Mouse (Mus musculus) liver, embryonic 16.5 days (tissue): ENCODE data around the gene Ntn5. TPM values are rescaled to one million over a fixed set of nuclear protein-coding genes. Genes with fewer than 3 reads are reported as not detected.

Experiments
- ATAC-seq: fragments of 200-750 bp; cut with Nextera tagmentation; 2 replicates; pipeline ENCODE4 v1.8.0; 2017; ENCODE audit warnings: low read depth, mild to moderate bottlenecking, moderate number of reproducible peaks, moderate library complexity
- H3K27ac ChIP-seq: fragments of 300-500 bp; sonication (generic); 2 replicates; pipeline ENCODE4 v1.5.1; 2014; ENCODE audit warnings: mild to moderate bottlenecking, low read length
- H3K27me3 ChIP-seq: fragments of 300-500 bp; sonication (generic); 2 replicates; pipeline ENCODE4 v1.6.1; 2014; ENCODE audit warnings: low read depth, low read length, mixed read lengths; ENCODE audit not compliant: control insufficient read depth, insufficient read depth
- H3K36me3 ChIP-seq: fragments of 300-500 bp; sonication (generic); 2 replicates; pipeline ENCODE4 v1.6.1; 2014; ENCODE audit warnings: mild to moderate bottlenecking; ENCODE audit not compliant: control insufficient read depth, insufficient read depth
- H3K4me1 ChIP-seq: fragments of 300-500 bp; sonication (generic); 2 replicates; pipeline ENCODE4 v1.6.1; 2014; ENCODE audit warnings: low read depth, low read length, mixed read lengths; ENCODE audit not compliant: control insufficient read depth
- H3K4me2 ChIP-seq: fragments of 300-500 bp; sonication (generic); 2 replicates; pipeline ENCODE4 v1.6.1; 2014; ENCODE audit warnings: low read depth, low read length, mixed read lengths
- H3K4me3 ChIP-seq: fragments of 300-500 bp; sonication (generic); 2 replicates; pipeline ENCODE4 v1.5.1; 2014; ENCODE audit warnings: low read depth, mild to moderate bottlenecking, low read length
- H3K9ac ChIP-seq: fragments of 300-500 bp; sonication (generic); 2 replicates; pipeline ENCODE4 v1.6.1; 2014; ENCODE audit warnings: low read depth, low read length
- H3K9me3 ChIP-seq: fragments of 300-500 bp; sonication (generic); replicated peaks from 2 replicates; pipeline ENCODE4 v1.6.1; 2016; ENCODE audit warnings: low read length; ENCODE audit not compliant: control insufficient read depth
- WGBS: fragments of 180-500 bp; shearing (Covaris S2); extraction: QIAGEN DNeasy Blood & Tissue Kit; methylation state at CpG from one replicate; pipeline ENCODE4 v1.1.7; 2014; ENCODE audit not compliant: insufficient replicate concordance; 5-methylcytosine and 5-hydroxymethylcytosine counted together
- polyA plus RNA-seq: library from polyadenylated mRNA; unstranded; fragments of >200 nt; fragmentation: Nextera tagmentation; extraction: Ambion mirVana; gene quantifications from 2 replicates; pipeline ENCODE4 v1.2.1, GENCODE M21; 2015

Gene Ntn5
- polyA plus RNA-seq, 1 experiment from 2014 or later, result not detected

GRCm38 (mm10) chr7:45705873-45706281, 22.1 kb downstream of the Ntn5 start:
- Histone ChIP-seq H3K4me3 (peak overlapping the region; percentile 66), H3K27me3 (peaks cover 9% of the 10 kb centered on the region), H3K9me3 (no peaks in the 10 kb centered on the region), H3K36me3 (peaks cover under 1% of the 10 kb centered on the region; the same call in 1 of the 2 replicates), H3K27ac (no peak overlapping the region), H3K9ac (peak overlapping the region; percentile 69), H3K4me1 (peaks cover 52% of the 10 kb centered on the region), H3K4me2 (peak overlapping the region; percentile 97)
- WGBS, result 3% methylated on average over 7 of the region's 7 CpGs
- no peak for ATAC-seq

- Histone ChIP-seq H3K36me3 (peaks cover 9% of the 10 kb centered on the region), H3K4me1 (peaks cover 52% of the 10 kb centered on the region), H3K9ac (peak overlapping the region; percentile 69), H3K27ac (peak overlapping the region; percentile 69), H3K4me2 (peak overlapping the region; percentile 97), H3K27me3 (no peaks in the 10 kb centered on the region; the same call in 1 of the 2 replicates), H3K4me3 (peak overlapping the region; percentile 66), H3K9me3 (no peaks in the 10 kb centered on the region)
- WGBS, result under 1% methylated on average over 41 of the region's 45 CpGs
- ATAC-seq, result peak; percentile 20
Observed at GRCm38 (mm10) chr7:45706721-45707241, 23.0 kb downstream of the Ntn5 start.

GRCm38 (mm10) chr7:45707375-45707967, 23.6 kb downstream of the Ntn5 start:
- H3K36me3 ChIP-seq, result peaks cover 10% of the 10 kb centered on the region
- peak overlapping the region; percentile 66 for H3K4me3 ChIP-seq
- no peaks in the 10 kb centered on the region for H3K27me3 ChIP-seq
- under 1% methylated on average over 27 of the region's 27 CpGs for WGBS
- H3K4me1 ChIP-seq, result peaks cover 54% of the 10 kb centered on the region
- peak overlapping the region; percentile 40 for H3K9ac ChIP-seq
- no peaks in the 10 kb centered on the region for H3K9me3 ChIP-seq
- H3K4me2 ChIP-seq, result peak overlapping the region; percentile 97
- peak overlapping the region; percentile 69 for H3K27ac ChIP-seq
- no peak for ATAC-seq

- H3K36me3 ChIP-seq, result peaks cover 18% of the 10 kb centered on the region
- peak overlapping the region; percentile 97; the same call in 1 of the 2 replicates for H3K4me2 ChIP-seq
- WGBS, result 42% methylated on average over 13 of the region's 13 CpGs
- H3K9ac ChIP-seq, result no peak overlapping the region
- H3K27me3 ChIP-seq, result no peaks in the 10 kb centered on the region
- peaks cover 62% of the 10 kb centered on the region for H3K4me1 ChIP-seq
- no peak overlapping the region for H3K4me3 ChIP-seq
- H3K27ac ChIP-seq, result no peak overlapping the region
- no peaks in the 10 kb centered on the region for H3K9me3 ChIP-seq
- ATAC-seq, result no peak
Observed at GRCm38 (mm10) chr7:45708221-45708761, 24.5 kb downstream of the Ntn5 start.

- WGBS, result 61% methylated on average over 6 of the region's 6 CpGs
- no peaks in the 10 kb centered on the region for H3K27me3 ChIP-seq
- peaks cover 64% of the 10 kb centered on the region for H3K4me1 ChIP-seq
- H3K4me2 ChIP-seq, result no peak overlapping the region
- H3K9me3 ChIP-seq, result no peaks in the 10 kb centered on the region
- no peak overlapping the region for H3K4me3 ChIP-seq
- H3K36me3 ChIP-seq, result peaks cover 19% of the 10 kb centered on the region
- H3K27ac ChIP-seq, result no peak overlapping the region
- H3K9ac ChIP-seq, result no peak overlapping the region
- ATAC-seq, result no peak
Observed at GRCm38 (mm10) chr7:45709036-45709435, 25.2 kb downstream of the Ntn5 start.

- Histone ChIP-seq H3K4me1 (peaks cover 65% of the 10 kb centered on the region), H3K4me2 (no peak overlapping the region), H3K9ac (no peak overlapping the region), H3K27ac (no peak overlapping the region), H3K27me3 (no peaks in the 10 kb centered on the region), H3K36me3 (peaks cover 19% of the 10 kb centered on the region), H3K9me3 (no peaks in the 10 kb centered on the region), H3K4me3 (no peak overlapping the region)
- WGBS, result 69% methylated on average over 14 of the region's 14 CpGs
- no peak for ATAC-seq
Observed at GRCm38 (mm10) chr7:45709677-45710355, 26.0 kb downstream of the Ntn5 start.

GRCm38 (mm10) chr7:45710477-45711191, 26.8 kb downstream of the Ntn5 start:
- Histone ChIP-seq H3K9ac (no peak overlapping the region), H3K27ac (no peak overlapping the region), H3K4me1 (peaks cover 60% of the 10 kb centered on the region), H3K4me2 (no peak overlapping the region), H3K4me3 (no peak overlapping the region), H3K27me3 (no peaks in the 10 kb centered on the region), H3K9me3 (no peaks in the 10 kb centered on the region), H3K36me3 (peaks cover 19% of the 10 kb centered on the region)
- 85% methylated on average over 20 of the region's 20 CpGs for WGBS
- ATAC-seq, result no peak

GRCm38 (mm10) chr7:45711316-45712021, 27.6 kb downstream of the Ntn5 start:
- ATAC-seq, result no peak
- Histone ChIP-seq H3K27ac (no peak overlapping the region), H3K4me2 (no peak overlapping the region), H3K36me3 (peaks cover 19% of the 10 kb centered on the region), H3K9ac (no peak overlapping the region), H3K4me3 (no peak overlapping the region), H3K4me1 (peaks cover 60% of the 10 kb centered on the region), H3K9me3 (no peaks in the 10 kb centered on the region), H3K27me3 (no peaks in the 10 kb centered on the region)
- WGBS, result 82% methylated on average over 24 of the region's 24 CpGs
